Mouse (Mus musculus): Measurements from ENCODE around the gene Cfap206.

DNA sequence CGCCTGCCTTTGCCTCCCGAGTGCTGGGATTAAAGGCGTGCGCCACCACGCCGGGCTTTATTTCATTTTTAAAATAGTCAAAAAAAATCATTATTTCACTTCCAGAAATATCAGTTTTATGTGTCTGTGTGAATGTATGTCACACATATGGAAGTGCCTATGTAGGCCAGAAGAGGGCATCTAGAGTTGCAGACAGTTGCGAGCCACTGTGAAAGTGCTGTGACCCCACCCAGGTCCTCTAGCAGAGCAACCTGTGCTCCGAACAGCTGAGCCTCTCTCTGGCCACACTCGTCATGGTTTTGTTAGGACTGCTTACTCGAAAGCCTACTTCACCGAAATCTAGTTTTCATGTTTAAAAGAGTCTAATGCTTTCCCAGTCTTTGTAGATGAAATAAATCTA, 27.8 kb downstream of the Cfap206 start:
- TF ChIP-seq CTCF (IDR thresholded peaks at IDR 0.05; ENCODE audit: control insufficient read depth, insufficient read depth, insufficient replicate concordance, low read depth, low read length), result no peak
- TF ChIP-seq POLR2A (IDR thresholded peaks at IDR 0.05; ENCODE audit: control insufficient read depth, low read depth, low read length), result no peak
